Mouse (Mus musculus) heart, postnatal 0 days (tissue): Measurements from ENCODE around the gene Mrnip. TPM values are rescaled to one million over a fixed set of nuclear protein-coding genes. Genes with fewer than 3 reads are reported as not detected.

Experiments used
- ATAC-seq: fragments of 200-750 bp; cut with Nextera tagmentation; 2 replicates; pipeline ENCODE4 v1.8.0; 2017; ENCODE audit warnings: low read depth, moderate number of reproducible peaks, moderate library complexity; ENCODE audit not compliant: insufficient read depth
- DNase-seq: peaks from one replicate; pipeline ENCODE4 v3.0.0-alpha.2; 2016; ENCODE audit warnings: low spot score
- H3K27ac ChIP-seq: fragments of 300-500 bp; sonication (generic); 2 replicates; pipeline ENCODE4 v1.5.1; 2014; ENCODE audit warnings: low read depth, mild to moderate bottlenecking
- H3K27me3 ChIP-seq: fragments of 300-500 bp; sonication (generic); 2 replicates; pipeline ENCODE4 v1.6.1; 2014; ENCODE audit warnings: low read length, mixed read lengths; ENCODE audit not compliant: control insufficient read depth, insufficient read depth
- H3K36me3 ChIP-seq: fragments of 300-500 bp; sonication (generic); replicated peaks from 2 replicates; pipeline ENCODE4 v1.6.1; 2014; ENCODE audit warnings: low read length, mixed read lengths; ENCODE audit not compliant: control insufficient read depth, insufficient read depth
- H3K4me1 ChIP-seq: fragments of 300-500 bp; sonication (generic); 2 replicates; pipeline ENCODE4 v1.6.1; 2014; ENCODE audit warnings: antibody characterized with exemption; ENCODE audit not compliant: control insufficient read depth, insufficient read depth
- H3K4me2 ChIP-seq: fragments of 300-500 bp; sonication (generic); 2 replicates; pipeline ENCODE4 v1.6.1; 2014; ENCODE audit warnings: low read depth, mild to moderate bottlenecking, low read length, moderate library complexity
- H3K4me3 ChIP-seq: fragments of 300-500 bp; sonication (generic); 2 replicates; pipeline ENCODE4 v1.5.1; 2014; ENCODE audit warnings: low read depth, low read length
- H3K9ac ChIP-seq: fragments of 300-500 bp; sonication (generic); replicated peaks from 2 replicates; pipeline ENCODE4 v1.6.1; 2014; ENCODE audit warnings: low read depth, low read length, mixed read lengths
- H3K9me3 ChIP-seq: fragments of 300-500 bp; sonication (generic); replicated peaks from 2 replicates; pipeline ENCODE4 v1.6.1; 2016; ENCODE audit warnings: low read length; ENCODE audit not compliant: control insufficient read depth
- CTCF ChIP-seq: IDR thresholded peaks from 2 replicates; pipeline ENCODE4 v1.5.1; 2016; ENCODE audit warnings: antibody characterized with exemption, control low read depth, low read depth
- EP300 ChIP-seq: IDR thresholded peaks from 2 replicates; pipeline ENCODE4 v1.6.1; 2016; ENCODE audit warnings: antibody characterized with exemption, low read depth
- WGBS: fragments of 180-500 bp; shearing (Covaris S2); extraction: QIAGEN DNeasy Blood & Tissue Kit; methylation state at CpG from one replicate; pipeline ENCODE4 v1.1.7; 2014; 5-methylcytosine and 5-hydroxymethylcytosine counted together
- polyA plus RNA-seq: library from polyadenylated mRNA; unstranded; fragments of >200 nt; fragmentation: Nextera tagmentation; extraction: Ambion mirVana; gene quantifications from 2 replicates; pipeline ENCODE4 v1.2.1, GENCODE M21; 2015
- total RNA-seq: library from RNA; depleted of rRNA; stranded (reverse); fragments of >200 nt; gene quantifications from 2 replicates; pipeline ENCODE4 v1.2.3, GENCODE M21; 2014; ENCODE audit warnings: low replicate concordance

Gene Mrnip
- total and polyA plus RNA-seq, 2 experiments from 2014 or later = 7.9 to 18.6 TPM

GRCm38 (mm10) chr11:50228772-50229171, 54.5 kb downstream of the Mrnip start:
- 0 out of 2 replicates have a peak overlapping the region, but pooled peaks have one; percentile 2 for H3K27ac ChIP-seq
- H3K4me1 ChIP-seq = peaks cover 24% of the 10 kb centered on the region
- no peaks in the 10 kb centered on the region for H3K27me3 ChIP-seq
- 53% methylated on average over 3 of the region's 3 CpGs for WGBS
- no peak for ATAC-seq
- no peak overlapping the region for H3K4me3 ChIP-seq
- H3K4me2 ChIP-seq = no peak overlapping the region
- peaks cover 28% of the 10 kb centered on the region for H3K36me3 ChIP-seq
- no peak for DNase-seq
- H3K9ac ChIP-seq = no peak overlapping the region
- TF ChIP-seq EP300 = no peak
- no peak for TF ChIP-seq CTCF
- H3K9me3 ChIP-seq = no peaks in the 10 kb centered on the region

GRCm38 (mm10) chr11:50229252-50229910, 55.1 kb downstream of the Mrnip start:
- DNase-seq = no peak
- Histone ChIP-seq H3K9ac (no peak overlapping the region), H3K4me1 (peaks cover 24% of the 10 kb centered on the region), H3K4me2 (no peak overlapping the region), H3K4me3 (no peak overlapping the region), H3K9me3 (no peaks in the 10 kb centered on the region), H3K27me3 (no peaks in the 10 kb centered on the region), H3K27ac (0 out of 2 replicates have a peak overlapping the region, but pooled peaks have one; percentile 2), H3K36me3 (peaks cover 32% of the 10 kb centered on the region)
- ATAC-seq = no peak
- WGBS = 66% methylated on average over 7 of the region's 7 CpGs
- TF ChIP-seq EP300 (no peak), CTCF (no peak)

- TF ChIP-seq CTCF (no peak), EP300 (no peak)
- Histone ChIP-seq H3K4me1 (peaks cover 24% of the 10 kb centered on the region), H3K27ac (no peak overlapping the region), H3K27me3 (no peaks in the 10 kb centered on the region), H3K9ac (no peak overlapping the region), H3K9me3 (no peaks in the 10 kb centered on the region), H3K36me3 (peaks cover 37% of the 10 kb centered on the region), H3K4me3 (no peak overlapping the region), H3K4me2 (peak overlapping the region; percentile 36)
- ATAC-seq = no peak
- no peak for DNase-seq
- WGBS = 50% methylated on average over 45 of the region's 45 CpGs
Observed at GRCm38 (mm10) chr11:50230481-50231304, 56.4 kb downstream of the Mrnip start.

GRCm38 (mm10) chr11:50231411-50231810, 57.2 kb downstream of the Mrnip start:
- DNase-seq (no peak), ATAC-seq (no peak; the same call in 1 of the 2 replicates)
- TF ChIP-seq EP300 = no peak
- TF ChIP-seq CTCF = peak; percentile 64

GRCm38 (mm10) chr11:50233022-50233421, 58.8 kb downstream of the Mrnip start:
- ATAC-seq (no peak), DNase-seq (no peak)
- peaks cover 16% of the 10 kb centered on the region for H3K4me1 ChIP-seq
- H3K4me3 ChIP-seq = no peak overlapping the region
- H3K27me3 ChIP-seq = peaks cover 9% of the 10 kb centered on the region
- no peak overlapping the region for H3K9ac ChIP-seq
- H3K27ac ChIP-seq = no peak overlapping the region
- H3K36me3 ChIP-seq = peaks cover 37% of the 10 kb centered on the region
- H3K4me2 ChIP-seq = no peak overlapping the region
- no peak for TF ChIP-seq CTCF
- TF ChIP-seq EP300 = no peak
- no peaks in the 10 kb centered on the region for H3K9me3 ChIP-seq
- 90% methylated on average over 13 of the region's 13 CpGs for WGBS

More at GRCm38 (mm10) chr11:50231411-50231810, 57.2 kb downstream of the Mrnip start:
- Histone ChIP-seq H3K36me3 (peaks cover 37% of the 10 kb centered on the region), H3K9me3 (no peaks in the 10 kb centered on the region), H3K4me1 (peaks cover 22% of the 10 kb centered on the region), H3K4me3 (no peak overlapping the region), H3K27ac (no peak overlapping the region), H3K4me2 (peak overlapping the region; percentile 36), H3K9ac (no peak overlapping the region), H3K27me3 (no peaks in the 10 kb centered on the region)
- 24% methylated on average over 8 of the region's 8 CpGs for WGBS
